Mouse (Mus musculus): ENCODE results near the gene Ddx46. TPM values are rescaled to one million over a fixed set of nuclear protein-coding genes. Genes with fewer than 3 reads are reported as not detected.
A peak's percentile ranks its signal among the peaks of the same experiment; 100 is the strongest.
"Not testable (repeated sequence)": the region's sequence is repeated elsewhere in the genome, so short reads cannot be mapped to it uniquely, and the experiment has no call there.

Ddx46 gene
- polyA plus RNA-seq, 1 experiment from 2014 or later: 38.6 TPM

DNA sequence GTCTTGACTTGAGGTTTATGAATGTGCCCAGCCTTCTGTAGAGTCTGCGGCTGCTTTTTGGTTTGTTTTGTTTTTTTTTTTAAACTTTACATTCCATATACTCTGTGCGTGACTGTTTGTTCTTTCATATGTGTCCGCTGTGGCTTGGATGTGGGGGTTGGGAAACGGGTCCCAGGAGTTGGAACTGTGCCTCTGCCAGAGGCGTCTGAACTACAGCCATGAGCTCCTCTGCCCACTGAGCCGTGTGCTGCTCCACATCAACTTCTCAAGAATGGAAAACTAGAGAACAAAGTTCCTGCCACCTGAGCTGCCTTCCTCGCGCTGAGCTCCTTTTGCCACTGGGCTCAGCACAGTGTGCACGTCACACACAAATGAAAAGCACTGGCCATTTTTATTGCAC, 47.4 kb downstream of the Ddx46 start:
- 96% methylated on average over 9 of the region's 9 CpGs for WGBS (ENCODE audit: missing documents)
- no peak overlapping the region for H3K27ac ChIP-seq
- no peaks in the 10 kb centered on the region for H3K79me2 ChIP-seq (ENCODE audit: inconsistent target)
- H3K36me3 ChIP-seq (ENCODE audit: inconsistent target): peaks cover 38% of the 10 kb centered on the region
- H3K4me3 ChIP-seq (ENCODE audit: inconsistent target): no peak overlapping the region

DNA sequence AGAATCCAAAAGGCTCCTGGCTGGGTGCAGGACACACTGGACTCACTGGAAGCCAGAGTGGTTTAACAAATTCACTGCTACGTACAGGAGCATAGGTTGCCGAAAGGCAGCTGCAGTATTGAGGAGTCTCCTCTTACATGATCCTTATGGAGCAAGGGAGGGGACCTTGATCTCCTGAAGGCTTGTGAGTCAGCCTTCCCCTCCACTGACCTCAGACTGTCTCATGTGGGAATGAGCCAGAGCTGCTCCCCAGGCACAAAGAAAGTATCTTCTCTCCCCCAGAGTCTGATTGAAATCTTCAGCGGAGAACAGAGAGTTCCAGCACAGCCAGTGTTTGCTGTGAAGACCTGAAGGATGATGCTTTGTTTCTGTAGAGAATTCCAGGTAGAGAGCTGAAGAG, 48.8 kb downstream of the Ddx46 start:
- Histone ChIP-seq H3K27ac (no peak overlapping the region), H3K4me3 (ENCODE audit: inconsistent target) (no peak overlapping the region), H3K79me2 (ENCODE audit: inconsistent target) (no peaks in the 10 kb centered on the region), H3K36me3 (ENCODE audit: inconsistent target) (peaks cover 26% of the 10 kb centered on the region)
- WGBS (ENCODE audit: missing documents): 96% methylated on average over 3 of the region's 3 CpGs

DNA sequence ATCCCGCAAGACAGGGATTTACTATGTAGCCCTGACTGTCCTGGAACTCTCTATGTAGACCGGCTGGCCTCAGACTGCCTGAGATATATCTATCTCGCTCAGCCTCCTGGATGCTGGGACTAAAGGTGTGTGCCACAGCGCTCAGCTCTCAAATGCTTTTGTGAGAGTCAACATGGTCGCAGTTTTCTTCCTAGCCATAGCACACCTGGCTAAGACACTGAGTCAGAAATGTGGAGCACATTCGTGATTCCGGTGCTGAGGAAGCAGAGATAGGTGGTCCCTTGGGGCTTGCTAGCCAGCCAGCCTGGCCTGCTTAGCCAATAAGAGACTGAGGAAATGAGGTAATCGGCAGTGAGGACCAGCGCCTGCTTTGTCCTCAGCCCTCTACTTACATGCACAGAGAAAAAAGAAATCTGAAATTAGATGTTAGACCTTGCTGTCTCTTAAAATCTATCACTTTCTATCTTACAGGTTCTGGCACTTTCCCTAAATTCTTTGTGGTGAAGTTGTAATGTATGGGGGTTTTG, 51.3 kb downstream of the Ddx46 start:
- Histone ChIP-seq H3K27ac (no peak overlapping the region), H3K4me3 (ENCODE audit: inconsistent target) (no peak overlapping the region), H3K36me3 (ENCODE audit: inconsistent target) (0 out of 2 replicates have a peak, but pooled peaks cover 5% of the 10 kb centered on the region), H3K79me2 (ENCODE audit: inconsistent target) (no peaks in the 10 kb centered on the region)
- WGBS (ENCODE audit: missing documents): 84% methylated on average over 9 of the region's 9 CpGs

DNA sequence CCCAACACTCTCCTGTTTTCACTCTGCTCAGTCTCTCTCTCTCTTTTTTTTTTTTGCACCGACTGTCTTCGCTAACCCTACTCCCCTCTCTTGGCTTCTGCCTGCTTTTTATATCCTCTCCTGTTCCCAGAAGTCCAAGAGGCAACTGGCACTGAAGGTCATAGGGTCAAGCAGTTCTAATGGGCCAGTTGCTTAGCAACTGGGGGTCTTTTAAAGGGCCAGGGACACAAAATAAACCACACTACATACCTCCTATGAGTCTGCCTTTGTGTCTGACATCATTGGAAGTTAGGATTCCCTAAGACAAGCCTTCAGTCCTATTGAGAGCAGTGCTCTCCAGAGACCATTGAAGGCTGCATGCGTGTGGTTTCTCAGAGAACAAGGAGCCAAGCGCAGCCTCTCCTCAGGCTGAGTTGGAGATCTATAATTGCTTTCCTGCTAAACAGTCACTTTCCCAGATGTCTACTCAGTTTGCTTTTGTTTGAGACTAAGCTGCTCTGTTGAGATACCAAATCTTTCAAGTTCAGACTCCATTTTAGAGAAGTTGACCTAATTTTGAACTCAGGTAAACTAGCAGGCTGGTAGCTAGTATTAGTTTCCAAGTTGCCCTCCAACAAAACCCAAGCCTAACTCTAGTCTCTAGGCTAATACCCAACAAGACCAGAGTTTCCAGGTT, 53.2 kb downstream of the Ddx46 start:
- Histone ChIP-seq H3K4me3 (ENCODE audit: inconsistent target) (no peak overlapping the region), H3K36me3 (ENCODE audit: inconsistent target) (no peaks in the 10 kb centered on the region), H3K79me2 (ENCODE audit: inconsistent target) (no peaks in the 10 kb centered on the region), H3K27ac (no peak overlapping the region)
- 68% methylated on average over 4 of the region's 4 CpGs for WGBS (ENCODE audit: missing documents)

DNA sequence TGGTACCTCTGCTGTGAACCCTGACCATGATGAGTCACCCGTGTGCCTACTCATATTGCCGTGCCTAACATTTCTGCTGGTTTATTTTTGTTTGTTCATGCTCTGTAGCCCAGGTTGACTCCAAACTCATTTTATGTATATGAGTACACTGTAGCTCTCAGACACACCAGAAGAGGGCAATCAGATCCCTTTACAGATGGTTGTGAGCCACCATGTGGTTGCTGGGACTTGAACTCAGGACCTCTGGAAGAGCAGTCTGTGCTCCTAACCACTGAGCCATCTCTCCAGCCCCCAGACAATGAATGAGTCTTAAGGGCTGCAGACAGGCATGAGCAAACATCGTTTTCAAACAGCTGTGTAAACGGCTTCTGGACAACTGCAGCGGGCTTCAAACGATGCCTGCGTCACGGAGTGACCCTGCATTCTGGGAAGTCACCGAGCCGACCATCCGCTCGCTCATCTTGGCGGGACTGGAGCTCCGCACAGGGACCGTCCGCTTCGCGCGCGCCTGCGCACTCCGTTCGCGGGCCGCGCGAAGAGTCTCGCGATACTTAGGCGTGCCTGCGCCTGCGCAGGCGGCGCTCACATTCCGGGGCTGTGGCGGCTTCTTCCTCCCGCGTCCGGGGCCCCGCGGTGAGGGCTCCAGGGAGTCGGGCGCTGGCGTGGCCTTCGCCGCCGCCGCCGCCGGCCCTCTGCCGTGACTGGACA, 57.9 kb downstream of the Ddx46 start, which contains the start of gene B230219D22Rik:
Gene B230219D22Rik (plus strand): TSS at position 590 of the 708 bp plus-strand sequence.
- Histone ChIP-seq H3K79me2 (ENCODE audit: inconsistent target) (peaks cover 43% of the 10 kb centered on the region), H3K36me3 (ENCODE audit: inconsistent target) (no peaks in the 10 kb centered on the region), H3K4me3 (ENCODE audit: inconsistent target) (peak within 1 kb of the TSS; percentile 72), H3K27ac (peak within 1 kb of the TSS; percentile 55)
- WGBS (ENCODE audit: missing documents): 2% methylated on average over 44 of the region's 51 CpGs

DNA sequence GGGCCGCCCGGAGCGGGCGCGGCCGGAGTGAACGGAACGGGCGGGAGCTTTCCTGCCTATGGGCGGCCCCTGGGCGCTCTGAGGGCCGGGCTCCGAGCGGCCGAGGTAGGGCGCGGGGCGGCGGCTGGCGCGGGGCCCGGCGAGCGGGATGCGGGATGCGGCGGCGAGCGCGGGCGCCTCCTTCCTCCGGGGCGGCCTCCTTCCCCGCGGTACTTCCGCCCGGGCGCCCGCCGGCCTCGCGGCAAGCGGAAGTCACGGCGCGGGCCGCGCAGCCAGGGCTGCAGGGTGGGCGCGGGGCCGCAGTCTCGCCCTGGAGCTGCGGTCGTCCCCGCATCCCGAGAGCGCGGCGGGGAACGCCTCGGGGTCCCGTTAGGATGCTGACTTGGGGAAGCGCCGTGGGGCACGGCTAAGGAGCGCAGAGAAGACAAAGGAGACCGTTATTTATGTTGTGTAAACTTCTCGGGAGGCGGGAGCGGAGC, 58.5 kb downstream of the Ddx46 start:
- peak overlapping the region; percentile 72 for H3K4me3 ChIP-seq (ENCODE audit: inconsistent target)
- peak overlapping the region; percentile 44 for H3K27ac ChIP-seq
- peaks cover 49% of the 10 kb centered on the region for H3K79me2 ChIP-seq (ENCODE audit: inconsistent target)
- WGBS (ENCODE audit: missing documents): under 1% methylated on average over 54 of the region's 70 CpGs
- peaks cover under 1% of the 10 kb centered on the region; the same call in 1 of the 2 replicates for H3K36me3 ChIP-seq (ENCODE audit: inconsistent target)

DNA sequence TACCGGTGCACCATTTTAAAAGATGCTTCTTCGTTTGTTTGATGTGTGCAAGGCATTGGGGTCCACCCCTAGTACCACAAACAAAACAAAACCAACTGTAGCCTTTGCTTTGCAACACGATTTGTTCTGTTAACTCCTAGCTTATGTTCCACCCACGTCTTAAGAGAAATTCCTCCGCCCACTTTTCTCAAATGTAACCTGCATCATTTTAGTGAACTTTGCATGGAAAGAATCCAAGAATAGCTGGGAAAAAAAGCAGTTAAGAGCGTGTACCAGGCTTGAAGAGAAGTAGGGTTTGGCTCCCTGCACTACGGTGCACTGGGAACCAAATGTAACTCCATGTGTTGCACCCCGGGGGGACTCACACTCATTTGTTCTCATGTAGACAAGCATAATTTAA, 59.3 kb downstream of the Ddx46 start:
- WGBS (ENCODE audit: missing documents): 6% methylated on average over 8 of the region's 8 CpGs
- H3K27ac ChIP-seq: peak overlapping the region; percentile 44

DNA sequence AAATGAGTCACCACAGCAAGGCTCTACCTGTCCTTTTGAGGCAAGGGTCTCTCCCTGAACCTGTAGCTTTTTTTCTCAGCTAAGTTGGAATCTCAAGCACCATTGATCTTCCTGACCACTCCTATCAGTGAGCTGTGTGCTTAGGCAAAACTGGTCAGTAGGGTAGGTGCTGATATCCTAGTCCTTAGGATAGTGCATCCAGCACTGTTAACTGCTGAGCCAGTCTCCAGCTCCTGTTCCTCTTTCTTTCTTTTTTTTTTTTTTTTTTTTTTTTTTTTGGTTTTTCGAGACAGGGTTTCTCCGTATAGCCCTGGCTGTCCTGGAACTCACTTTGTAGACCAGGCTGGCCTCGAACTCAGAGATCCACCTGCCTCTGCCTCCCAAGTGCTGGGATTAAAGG, 61.2 kb downstream of the Ddx46 start:
- H3K36me3 ChIP-seq (ENCODE audit: inconsistent target): peaks cover 26% of the 10 kb centered on the region
- H3K79me2 ChIP-seq (ENCODE audit: inconsistent target): peaks cover 76% of the 10 kb centered on the region
- WGBS (ENCODE audit: missing documents): no CpG with 5 or more reads among the region's 3 CpGs
- not testable (repeated sequence) for H3K4me3 ChIP-seq (ENCODE audit: inconsistent target); H3K27ac ChIP-seq

More for the DNA sequence above, 59.3 kb downstream of the Ddx46 start:
- Histone ChIP-seq H3K4me3 (ENCODE audit: inconsistent target) (peak overlapping the region; percentile 72), H3K79me2 (ENCODE audit: inconsistent target) (peaks cover 58% of the 10 kb centered on the region), H3K36me3 (ENCODE audit: inconsistent target) (peaks cover 8% of the 10 kb centered on the region)

DNA sequence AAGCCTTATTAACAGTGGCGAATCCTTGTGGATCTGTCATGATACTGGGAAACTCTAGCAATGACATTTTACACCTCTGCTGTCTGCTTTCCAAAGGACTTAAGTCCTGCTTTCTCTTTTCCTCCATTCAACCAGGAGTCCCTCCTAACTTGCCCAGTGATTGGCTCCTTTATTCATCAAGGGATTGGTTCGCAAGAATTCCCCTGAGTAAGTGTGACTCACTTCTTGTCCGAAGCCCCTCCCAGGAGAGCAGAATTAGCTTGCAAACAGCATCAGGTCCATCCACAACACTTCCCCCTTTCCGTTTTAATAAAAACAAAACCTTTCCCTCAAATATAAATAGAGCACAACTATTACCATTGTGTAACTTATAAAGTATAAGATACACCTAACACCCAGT, 69.5 kb downstream of the Ddx46 start:
- Histone ChIP-seq H3K27ac (no peak overlapping the region), H3K4me3 (ENCODE audit: inconsistent target) (no peak overlapping the region), H3K79me2 (ENCODE audit: inconsistent target) (peaks cover 48% of the 10 kb centered on the region), H3K36me3 (ENCODE audit: inconsistent target) (peaks cover 30% of the 10 kb centered on the region)
- WGBS (ENCODE audit: missing documents): 61% methylated on average over 3 of the region's 4 CpGs

DNA sequence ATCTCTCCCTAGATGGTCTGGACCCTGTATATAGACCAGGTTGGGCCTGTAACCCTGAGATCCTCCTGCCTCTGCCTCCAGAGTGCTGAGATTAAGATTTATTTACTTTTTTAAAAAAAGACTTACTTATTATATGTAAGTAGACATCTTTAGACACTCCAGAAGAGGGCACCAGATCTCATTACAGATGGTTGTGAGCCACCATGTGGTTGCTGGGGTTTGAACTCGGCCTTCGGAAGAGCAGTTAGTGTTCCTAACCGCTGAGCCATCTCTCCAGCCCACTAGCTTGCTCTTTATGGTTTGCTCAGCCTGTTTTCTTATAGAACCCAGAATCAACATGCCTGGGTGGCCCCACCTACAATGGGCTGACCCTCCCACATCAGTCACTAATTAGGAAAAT, 78.0 kb downstream of the Ddx46 start:
- peaks cover 24% of the 10 kb centered on the region; the same call in 1 of the 2 replicates for H3K79me2 ChIP-seq (ENCODE audit: inconsistent target)
- H3K27ac ChIP-seq: no peak overlapping the region
- 82% methylated on average over 3 of the region's 3 CpGs for WGBS (ENCODE audit: missing documents)
- no peaks in the 10 kb centered on the region for H3K36me3 ChIP-seq (ENCODE audit: inconsistent target)
- H3K4me3 ChIP-seq (ENCODE audit: inconsistent target): no peak overlapping the region

DNA sequence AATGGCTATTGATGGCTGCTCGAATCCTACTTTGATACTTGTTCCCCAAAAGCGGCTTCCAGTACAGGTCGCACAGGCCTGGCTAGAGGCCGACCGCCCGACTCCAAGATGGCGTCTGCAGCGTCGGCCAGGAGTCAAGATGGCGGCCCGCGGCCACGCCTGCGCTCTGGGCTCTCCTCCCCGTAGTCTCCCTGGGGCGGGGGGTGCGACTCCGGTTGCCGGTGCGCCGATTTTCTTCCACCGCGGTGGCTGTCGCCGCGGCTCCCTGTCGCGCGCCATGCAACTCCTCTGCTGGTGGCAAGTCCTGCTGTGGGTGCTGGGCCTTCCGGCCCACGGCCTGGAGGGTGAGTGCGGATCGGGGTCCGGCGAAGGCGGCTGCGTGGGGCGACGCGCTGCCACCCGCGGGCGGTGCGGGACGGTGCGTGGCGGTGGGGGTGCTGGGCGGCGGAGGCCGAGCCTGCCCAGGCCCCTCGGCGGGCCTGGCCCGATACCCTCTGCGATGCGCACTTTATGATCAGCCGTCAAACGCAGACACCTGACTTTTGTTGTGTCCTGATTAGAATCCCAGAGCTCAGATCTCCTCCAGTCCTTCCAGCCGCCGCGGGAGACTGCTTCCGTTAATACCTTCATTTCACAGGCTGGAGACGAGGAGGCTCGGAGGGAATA, 79.8 kb downstream of the Ddx46 start, which contains the start of gene Txndc15:
Gene Txndc15 (plus strand): TSS at position 150 of the 666 bp plus-strand sequence.
- peaks cover 2% of the 10 kb centered on the region; the same call in 1 of the 2 replicates for H3K36me3 ChIP-seq (ENCODE audit: inconsistent target)
- WGBS (ENCODE audit: missing documents): under 1% methylated on average over 59 of the region's 63 CpGs
- peak within 1 kb of the TSS; percentile 55 for H3K4me3 ChIP-seq (ENCODE audit: inconsistent target)
- H3K79me2 ChIP-seq (ENCODE audit: inconsistent target): peaks cover 24% of the 10 kb centered on the region; the same call in 1 of the 2 replicates
- H3K27ac ChIP-seq: peak within 1 kb of the TSS; percentile 44

DNA sequence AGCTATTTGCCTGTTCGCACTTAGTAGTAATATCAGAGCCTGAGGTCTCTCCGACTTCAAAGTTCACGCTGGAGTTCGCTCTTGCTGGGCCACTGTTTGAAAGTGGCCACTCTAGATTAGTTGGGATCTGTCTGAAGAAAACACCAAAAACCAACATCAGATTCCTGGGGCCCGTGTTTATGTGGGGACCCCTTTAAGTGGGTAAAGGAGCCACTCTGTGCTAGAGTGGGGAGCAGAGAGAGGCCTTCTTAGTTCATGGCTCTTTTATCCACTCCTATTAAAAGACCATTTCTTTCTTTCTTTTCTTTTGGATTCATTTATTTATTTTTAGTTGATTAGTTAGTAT, 80.3 kb downstream of the Ddx46 start:
- WGBS (ENCODE audit: missing documents): 5% methylated on average over 5 of the region's 5 CpGs
- peaks cover 24% of the 10 kb centered on the region; the same call in 1 of the 2 replicates for H3K79me2 ChIP-seq (ENCODE audit: inconsistent target)
- peak overlapping the region; percentile 44 for H3K27ac ChIP-seq
- H3K4me3 ChIP-seq (ENCODE audit: inconsistent target): peak overlapping the region; percentile 55
- H3K36me3 ChIP-seq (ENCODE audit: inconsistent target): peaks cover 7% of the 10 kb centered on the region; the same call in 1 of the 2 replicates

DNA sequence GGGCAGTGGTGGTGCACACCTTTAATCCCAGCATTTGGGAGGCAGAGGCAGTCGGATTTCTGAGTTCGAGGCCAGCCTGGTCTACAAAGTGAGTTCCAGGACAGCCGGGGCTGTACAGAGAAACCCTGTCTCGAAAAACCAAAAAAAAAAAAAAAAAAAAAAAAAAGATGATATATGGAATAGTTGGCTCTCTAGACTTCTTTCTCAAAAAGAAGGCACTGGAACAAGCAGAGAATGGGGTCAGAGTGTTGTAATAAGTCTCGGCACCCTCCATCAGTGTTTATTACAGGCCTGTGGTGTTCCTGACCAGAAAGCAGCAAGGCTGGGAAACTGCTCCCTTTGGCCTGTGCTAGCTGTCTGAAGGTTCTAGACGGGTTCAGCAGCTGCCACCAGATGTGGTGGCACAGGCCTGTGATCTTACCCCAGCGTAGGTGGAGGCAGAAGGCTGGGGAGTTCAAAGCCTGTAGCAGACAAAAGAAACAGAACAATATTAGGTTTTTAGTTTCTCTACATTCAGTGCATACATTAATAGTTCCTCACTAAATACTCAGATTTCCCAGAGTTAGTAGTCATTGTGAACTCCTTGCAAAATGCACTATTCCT, 81.2 kb downstream of the Ddx46 start:
- 82% methylated on average over 3 of the region's 7 CpGs for WGBS (ENCODE audit: missing documents)
- no peak overlapping the region for H3K4me3 ChIP-seq (ENCODE audit: inconsistent target)
- H3K79me2 ChIP-seq (ENCODE audit: inconsistent target): peaks cover 24% of the 10 kb centered on the region; the same call in 1 of the 2 replicates
- H3K27ac ChIP-seq: no peak overlapping the region
- peaks cover 8% of the 10 kb centered on the region; the same call in 1 of the 2 replicates for H3K36me3 ChIP-seq (ENCODE audit: inconsistent target)

DNA sequence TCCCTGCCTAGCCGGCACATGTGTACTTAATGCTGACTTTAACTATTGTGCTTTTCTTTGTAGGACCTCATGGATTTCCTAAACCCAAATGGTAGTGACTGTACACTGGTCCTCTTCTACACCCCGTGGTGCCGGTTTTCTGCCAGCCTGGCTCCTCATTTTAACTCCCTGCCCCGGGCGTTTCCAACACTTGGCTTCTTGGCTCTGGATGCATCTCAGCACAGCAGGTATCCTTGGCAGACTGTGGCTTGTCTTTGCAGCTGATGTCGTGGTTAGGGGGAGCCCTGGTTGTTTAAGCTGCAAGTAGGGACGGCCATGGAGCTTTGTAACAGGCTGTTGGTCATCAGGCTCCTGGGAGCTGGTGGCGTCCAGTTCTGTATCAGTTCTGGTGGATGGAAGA, 86.7 kb downstream of the Ddx46 start:
- H3K4me3 ChIP-seq (ENCODE audit: inconsistent target): no peak overlapping the region
- peaks cover 18% of the 10 kb centered on the region; the same call in 1 of the 2 replicates for H3K36me3 ChIP-seq (ENCODE audit: inconsistent target)
- H3K27ac ChIP-seq: no peak overlapping the region
- 88% methylated on average over 8 of the region's 8 CpGs for WGBS (ENCODE audit: missing documents)
- H3K79me2 ChIP-seq (ENCODE audit: inconsistent target): peaks cover 8% of the 10 kb centered on the region; the same call in 1 of the 2 replicates
